In the genomic region with DNA sequence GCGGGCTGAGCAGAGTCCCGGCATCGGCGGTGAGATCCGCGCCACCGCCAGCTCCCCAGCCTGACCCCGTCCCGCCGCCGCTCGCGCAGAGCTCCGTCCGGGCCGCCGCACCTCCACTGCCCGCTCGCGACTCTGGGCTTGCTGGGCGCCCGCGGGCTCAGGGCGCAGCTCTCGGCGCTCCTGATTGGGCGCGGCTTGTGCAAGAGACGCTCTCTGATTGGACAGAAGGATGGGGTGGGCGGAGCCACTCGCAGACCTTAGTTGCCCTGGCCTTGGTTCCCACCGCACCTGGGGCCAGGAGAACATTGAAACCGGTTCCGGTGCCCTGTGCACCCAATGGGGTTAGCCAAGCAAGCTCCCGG, we compare ENCODE assay signal across 8 mouse cellular contexts. TPM values are rescaled to one million over a fixed set of nuclear protein-coding genes. Genes with fewer than 3 reads are reported as not detected.
DNase-seq lines count a peak whose midpoint lies in the region; ATAC-seq and TF ChIP-seq lines count a peak whose summit lies in the region.

No protein-coding gene starts in this region.

- H3K9ac ChIP-seq in heart, embryonic 12.5 days = peak overlapping the region; percentile 53
- peak overlapping the region; percentile 54 for H3K9ac ChIP-seq in kidney, embryonic 15.5 days
- peak overlapping the region; percentile 83 for H3K9ac ChIP-seq in liver, adult 2 months (ENCODE audit: low read depth, low read length)

- no peak overlapping the region for H3K27ac ChIP-seq in heart, embryonic 12.5 days (ENCODE audit: poor library complexity, severe bottlenecking)
- H3K27ac ChIP-seq in kidney, embryonic 15.5 days = peak overlapping the region; percentile 69
- H3K27ac ChIP-seq in liver, adult 2 months (replicated peaks; ENCODE audit: insufficient read depth, low read depth, low read length) = peak overlapping the region; percentile 37; the same call in 1 of the 2 replicates

- H3K4me3 ChIP-seq in heart, embryonic 12.5 days = peak overlapping the region; percentile 64
- H3K4me3 ChIP-seq in kidney, embryonic 15.5 days (replicated peaks) = peak overlapping the region; percentile 71
- peak overlapping the region; percentile 83 for H3K4me3 ChIP-seq in liver, adult 2 months (ENCODE audit: insufficient read depth, low read depth, low read length)
- peak overlapping the region; percentile 31 for H3K4me3 ChIP-seq in myocyte

- TF ChIP-seq POLR2A in liver, adult 2 months (IDR thresholded peaks at IDR 0.05; ENCODE audit: extremely low read depth, insufficient read depth, low read length) = peak; percentile 86
- peak; percentile 85 for TF ChIP-seq POLR2A in myocyte (IDR thresholded peaks at IDR 0.05; ENCODE audit: insufficient read length, low read depth)

- H3K79me2 ChIP-seq in liver, adult 2 months (ENCODE audit: control insufficient read depth, insufficient read depth, low read length) = peaks cover 10% of the 10 kb centered on the region; the same call in 1 of the 2 replicates
- peaks cover 10% of the 10 kb centered on the region for H3K79me2 ChIP-seq in myocyte (ENCODE audit: control insufficient read depth, insufficient read depth)

- 1% methylated on average over 35 of the region's 35 CpGs for WGBS in heart, embryonic 12.5 days
- under 1% methylated on average over 35 of the region's 35 CpGs for WGBS in kidney, embryonic 15.5 days
- WGBS in liver, adult 2 months = under 1% methylated on average over 32 of the region's 35 CpGs

- H3K4me1 ChIP-seq in heart, embryonic 12.5 days (replicated peaks) = peaks cover 8% of the 10 kb centered on the region; the same call in 1 of the 2 replicates
- H3K4me1 ChIP-seq in kidney, embryonic 15.5 days = peaks cover 27% of the 10 kb centered on the region
- H3K4me1 ChIP-seq in liver, adult 2 months (ENCODE audit: control insufficient read depth, insufficient read depth, low read length) = peaks cover 4% of the 10 kb centered on the region

- peak; percentile 78 for DNase-seq in CD4-positive helper T cell, adult 2 months (ENCODE audit: low read depth, low spot score)
- peak; percentile 68 for DNase-seq in c-Kit-negative CD71-positive TER-119-positive erythroid progenitor cells, embryonic 14.5 days (ENCODE audit: low read depth, low spot score)
- DNase-seq in liver, adult 2 months (ENCODE audit: extremely low read depth, low read depth, low spot score) = peak; percentile 84
- DNase-seq in spleen, postnatal 36 days (ENCODE audit: low spot score in 2 of 2) = peak; percentile 64 to 65

- H3K27me3 ChIP-seq in heart, embryonic 12.5 days (replicated peaks) = peaks cover 37% of the 10 kb centered on the region
- H3K27me3 ChIP-seq in kidney, embryonic 15.5 days = no peaks in the 10 kb centered on the region; the same call in 1 of the 2 replicates
- no peaks in the 10 kb centered on the region for H3K27me3 ChIP-seq in liver, adult 2 months (ENCODE audit: control insufficient read depth, insufficient read depth, low read length)
- H3K27me3 ChIP-seq in myocyte (ENCODE audit: control insufficient read depth, insufficient read depth, insufficient read length) = no peaks in the 10 kb centered on the region

- no peaks in the 10 kb centered on the region for H3K36me3 ChIP-seq in heart, embryonic 12.5 days
- no peaks in the 10 kb centered on the region for H3K36me3 ChIP-seq in kidney, embryonic 15.5 days
- H3K36me3 ChIP-seq in liver, adult 2 months (ENCODE audit: control insufficient read depth, insufficient read depth, low read length) = no peaks in the 10 kb centered on the region
- no peaks in the 10 kb centered on the region for H3K36me3 ChIP-seq in myocyte (ENCODE audit: control insufficient read depth, insufficient read depth)

- TF ChIP-seq CTCF in liver, adult 2 months (IDR thresholded peaks at IDR 0.05; ENCODE audit: low read depth, low read length) = no peak

- peak overlapping the region; percentile 16 for H3ac ChIP-seq in myocyte (ENCODE audit: control insufficient read depth, insufficient read length)

- peak; percentile 65; the same call in 1 of the 2 replicates for ATAC-seq in erythroid progenitor cell, adult 5-6 weeks (replicated peaks; ENCODE audit: low FRiP score, poor library complexity, severe bottlenecking)
- peak; percentile 97 for ATAC-seq in heart, embryonic 12.5 days (ENCODE audit: insufficient number of reproducible peaks, low FRiP score)
- peak; percentile 97 for ATAC-seq in kidney, embryonic 15.5 days (replicated peaks; ENCODE audit: low FRiP score)

- no peaks in the 10 kb centered on the region for H3K9me3 ChIP-seq in heart, embryonic 12.5 days (replicated peaks)
- H3K9me3 ChIP-seq in kidney, embryonic 15.5 days (replicated peaks) = no peaks in the 10 kb centered on the region

- peak overlapping the region; percentile 95 for H3K4me2 ChIP-seq in heart, embryonic 12.5 days
- H3K4me2 ChIP-seq in kidney, embryonic 15.5 days = peak overlapping the region; percentile 88
- peak overlapping the region; percentile 54 for H3K4me2 ChIP-seq in myocyte (ENCODE audit: low read depth)

TF ChIP-seq in myocyte, 11 proteins besides CTCF, POLR2A, EP300 and RAD21:
- TF ChIP-seq CEBPB (IDR thresholded peaks at IDR 0.05; ENCODE audit: insufficient read depth, poor library complexity, severe bottlenecking) = no peak
- TF ChIP-seq USF1 (IDR thresholded peaks at IDR 0.05; ENCODE audit: low read depth) = no peak
- peak; percentile 90 for TF ChIP-seq POLR2AphosphoS2 (IDR thresholded peaks at IDR 0.05; ENCODE audit: insufficient read length, low read depth)
- TF ChIP-seq TCF3 (IDR thresholded peaks at IDR 0.05; ENCODE audit: insufficient read length, low read depth) = no peak

RNA-seq across cellular contexts. Expression of a gene that starts 9.2 kb away (rescaled TPM):
- total RNA-seq in erythroid progenitor cell, adult 5-6 weeks (2015; ENCODE audit: low replicate concordance) = 0.84 TPM in 1 of 2 replicates, not detected in the other
- 0.90 and 1.1 TPM in 2 replicates for total RNA-seq in erythroid progenitor cell, adult 5-6 weeks (2017; ENCODE audit: low replicate concordance)
- polyA plus RNA-seq in heart, embryonic 12.5 days (2016; fragmentation: Nextera tagmentation; extraction: Ambion mirVana) = 4.9 and 7.1 TPM in 2 replicates
- polyA plus RNA-seq in kidney, embryonic 15.5 days (2015; fragmentation: Nextera tagmentation; extraction: Ambion mirVana) = 11.2 and 12.4 TPM in 2 replicates
- total RNA-seq in liver, adult 2 months (2014; rRNA removed) = 4.6 and 6.5 TPM in 2 replicates
- polyA plus RNA-seq in liver, adult 2 months (2012; rRNA removed) = 9.3 and 11.4 TPM in 2 replicates
- 12.3 TPM for polyA plus RNA-seq in myocyte (2012; fragmentation: generic; extraction: Trizol)

Comparison
In these comparisons a context has a peak if more than half of its experiments do, and no peak if none do; other contexts are left out.
1. H3K4me3 ChIP-seq: peak in every context shown above with its lines; median percentile 83 in liver, adult 2 months; 71 in kidney, embryonic 15.5 days; 64 in heart, embryonic 12.5 days; 31 in myocyte.